Mouse (Mus musculus) kidney, adult 2 months (tissue): ENCODE measurements around the gene Gm27021.

Source experiments
- CTCF ChIP-seq: fragments of 200-500 bp; conservative IDR thresholded peaks from 2 replicates; pipeline ENCODE4 v1.5.1; 2011; ENCODE audit warnings: low read depth, mild to moderate bottlenecking, control low read depth, low read length, moderate library complexity, mixed read lengths; ENCODE audit not compliant: insufficient read depth, insufficient read length
- POLR2A ChIP-seq: fragments of 200-500 bp; IDR thresholded peaks from one replicate; pipeline ENCODE4 v1.6.1; 2011; ENCODE audit warnings: low read depth, low read length, control low read depth

DNA sequence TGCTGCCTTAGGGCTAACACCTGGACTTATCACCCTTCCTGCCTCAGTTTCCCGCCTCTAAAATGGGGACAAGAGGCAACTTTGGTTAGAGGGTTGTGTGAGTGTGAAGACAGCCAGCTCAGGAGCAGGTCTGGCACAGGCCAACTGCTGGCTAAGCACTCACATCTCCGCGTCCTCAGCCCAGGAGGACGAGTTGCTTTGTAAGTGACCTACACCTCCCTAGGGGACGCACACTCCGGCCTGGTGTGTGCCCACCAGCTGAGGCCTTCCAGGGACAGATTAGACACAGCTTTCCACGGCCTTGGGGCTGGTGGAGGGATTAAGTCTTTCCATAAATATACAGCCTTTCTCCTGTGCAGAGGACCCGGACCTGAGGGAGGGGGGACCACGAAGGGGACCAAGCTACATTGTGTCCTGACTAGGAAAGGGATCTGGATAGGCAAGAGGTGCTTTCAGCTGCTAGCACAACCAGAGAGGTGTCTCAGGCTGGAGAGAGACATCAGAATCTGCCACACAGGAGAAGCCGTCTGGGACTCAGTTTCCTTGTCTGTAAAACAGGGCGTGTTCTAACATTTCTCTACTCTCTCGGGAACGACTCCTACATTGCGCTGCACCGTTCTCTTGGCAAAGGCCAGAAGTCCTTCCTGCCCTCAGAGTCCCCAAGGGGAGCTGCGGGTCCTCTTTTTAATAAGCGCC, 34.8 kb downstream of the Gm27021 start:
- TF ChIP-seq POLR2A (no peak), CTCF (no peak)
